Mouse (Mus musculus) megakaryocyte progenitor cell, adult 5-6 weeks (primary cell): Measurements from ENCODE around the gene Stx3. TPM values are rescaled to one million over a fixed set of nuclear protein-coding genes. Genes with fewer than 3 reads are reported as not detected.

Source experiments
- ATAC-seq: replicated peaks from 2 replicates; pipeline ENCODE4 v1.8.0; 2016; ENCODE audit warnings: mild to moderate bottlenecking, moderate TSS enrichment, inconsistent platforms; ENCODE audit not compliant: poor library complexity
- total RNA-seq, 2 experiments: library from RNA; stranded (forward) in 1 of 2; stranded (reverse) in 1 of 2; fragments of 157-497, 149-512 nt in 1 of 2; fragments of 200-1000 nt in 1 of 2; gene quantifications; 2 replicates each; pipeline versions ENCODE4 v1.2.3 to v1.2.4; 2015 to 2017

The Stx3 gene
- total RNA-seq, 2 experiments from 2014 or later, result 6.4 to 7.0 TPM

DNA sequence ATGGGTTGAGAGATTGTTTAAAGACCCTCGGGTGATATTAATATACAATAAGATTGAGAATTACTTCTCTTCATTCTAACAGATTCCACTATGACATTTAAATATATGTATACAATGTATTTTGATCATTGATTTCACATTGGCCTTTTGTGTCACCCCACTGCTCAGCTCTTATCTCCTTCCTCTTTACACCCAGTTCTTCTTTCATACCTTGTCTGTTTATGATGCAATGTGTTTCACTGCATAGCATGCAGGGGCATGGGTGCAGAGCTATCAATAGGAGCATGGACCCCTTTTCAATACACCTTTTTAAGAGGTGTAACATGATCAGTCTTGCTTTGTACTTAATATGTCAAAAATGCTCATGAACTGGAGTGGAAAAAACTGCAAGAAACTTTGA is 88.9 kb downstream of the Stx3 start:
- ATAC-seq, result no peak

DNA sequence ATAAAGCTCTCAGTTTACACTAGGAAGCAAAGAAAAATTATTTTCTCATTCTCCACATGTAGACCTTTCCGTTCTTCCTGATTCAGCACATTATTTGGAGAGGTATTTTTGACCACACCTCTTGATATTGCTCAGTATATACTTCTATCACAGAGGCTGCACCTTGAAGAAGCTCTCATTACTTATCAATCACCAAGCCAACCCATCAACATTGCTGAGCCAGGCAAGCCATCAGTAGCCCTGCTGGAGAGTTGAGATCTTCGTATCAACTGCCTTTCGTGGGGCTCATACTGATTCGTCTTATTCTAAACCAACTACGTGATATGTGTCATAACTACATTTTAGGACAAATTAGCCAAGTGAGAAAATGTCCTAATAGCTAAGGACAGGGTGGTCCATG is 91.9 kb downstream of the Stx3 start:
- ATAC-seq, result peak; percentile 70

DNA sequence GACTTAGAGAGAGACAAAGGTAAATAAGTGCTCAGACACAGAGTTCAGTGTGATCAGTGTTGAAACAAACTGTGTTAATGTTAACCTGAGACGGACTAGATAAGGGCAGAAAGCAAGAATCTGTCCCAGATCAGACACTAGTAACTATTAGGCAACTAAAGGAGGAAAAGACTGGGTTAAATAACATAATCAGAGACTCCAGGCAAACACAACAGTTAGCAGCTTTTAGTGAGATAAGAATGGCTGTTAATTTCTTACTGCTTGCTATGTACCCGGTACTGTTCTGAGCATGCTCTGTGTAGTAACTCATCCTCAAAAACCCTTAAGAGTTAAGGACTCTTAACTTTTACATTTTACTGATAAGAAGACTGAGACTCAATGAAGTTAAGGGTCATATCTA is 93.3 kb downstream of the Stx3 start:
- ATAC-seq, result peak; percentile 89

Other genes starting within 250 kb of the Stx3 start
- gene Ms4a6d, start 214.6 kb downstream of the Stx3 start, total RNA-seq (2015), result 5.1 and 5.9 TPM in 2 replicates
- gene Ms4a6d, start 214.6 kb downstream of the Stx3 start, total RNA-seq (2017), result 3.0 and 4.2 TPM in 2 replicates
- gene Ms4a2, start 195.7 kb downstream of the Stx3 start, total RNA-seq (2015), result 18.2 and 21.8 TPM in 2 replicates
- 17.5 and 20.2 TPM in 2 replicates for gene Ms4a2, start 195.7 kb downstream of the Stx3 start, total RNA-seq (2017)
- gene Ms4a3, start 178.6 kb downstream of the Stx3 start, total RNA-seq (2015), result 1,524 and 1,660 TPM in 2 replicates
- gene Ms4a3, start 178.6 kb downstream of the Stx3 start, total RNA-seq (2017), result 866 and 1,151 TPM in 2 replicates
- gene Oosp2, start 158.8 kb downstream of the Stx3 start, total RNA-seq (2015), result 1.1 and 3.4 TPM in 2 replicates
- not detected in 2 replicates for gene Oosp2, start 158.8 kb downstream of the Stx3 start, total RNA-seq (2017)
- gene Oosp1, start 128.3 kb downstream of the Stx3 start, total RNA-seq (2015), result 5.7 and 7.6 TPM in 2 replicates
- gene Oosp1, start 128.3 kb downstream of the Stx3 start, total RNA-seq (2017), result 6.9 and 13.5 TPM in 2 replicates
- not detected in 2 replicates for gene Oosp3, start 122.3 kb downstream of the Stx3 start, total RNA-seq (2015)
- not detected in 2 replicates for gene Oosp3, start 122.3 kb downstream of the Stx3 start, total RNA-seq (2017)
- not detected in 2 replicates for gene Gif, start 71.8 kb downstream of the Stx3 start, total RNA-seq (2015)
- not detected in 2 replicates for gene Gif, start 71.8 kb downstream of the Stx3 start, total RNA-seq (2017)
- 79.3 and 89.8 TPM in 2 replicates for gene Mrpl16, start 49.0 kb downstream of the Stx3 start, total RNA-seq (2015)
- 104 and 113 TPM in 2 replicates for gene Mrpl16, start 49.0 kb downstream of the Stx3 start, total RNA-seq (2017)
- not detected in 2 replicates for gene Olfr1417, start 19.8 kb upstream of the Stx3 start, total RNA-seq (2015)
- not detected in 2 replicates for gene Olfr1417, start 19.8 kb upstream of the Stx3 start, total RNA-seq (2017)
- gene Olfr1418, start 41.7 kb upstream of the Stx3 start, total RNA-seq (2015), result not detected in 2 replicates
- not detected in 2 replicates for gene Olfr1418, start 41.7 kb upstream of the Stx3 start, total RNA-seq (2017)
- not detected in 2 replicates for gene Olfr1419, start 55.7 kb upstream of the Stx3 start, total RNA-seq (2015)
- gene Olfr1419, start 55.7 kb upstream of the Stx3 start, total RNA-seq (2017), result not detected in 2 replicates
- not detected in 2 replicates for gene Olfr1420, start 67.2 kb upstream of the Stx3 start, total RNA-seq (2015)
- gene Olfr1420, start 67.2 kb upstream of the Stx3 start, total RNA-seq (2017), result not detected in 2 replicates
- gene Patl1, start 93.0 kb upstream of the Stx3 start, total RNA-seq (2015), result 40.1 and 41.7 TPM in 2 replicates
- gene Patl1, start 93.0 kb upstream of the Stx3 start, total RNA-seq (2017), result 11.6 and 12.0 TPM in 2 replicates
- gene Osbp, start 146.5 kb upstream of the Stx3 start, total RNA-seq (2015), result 35.3 and 40.5 TPM in 2 replicates
- gene Osbp, start 146.5 kb upstream of the Stx3 start, total RNA-seq (2017), result 42.1 and 50.8 TPM in 2 replicates
- gene Olfr1423, start 221.9 kb upstream of the Stx3 start, total RNA-seq (2015), result 0.07 TPM in 1 of 2 replicates, not detected in the other
- not detected in 2 replicates for gene Olfr1423, start 221.9 kb upstream of the Stx3 start, total RNA-seq (2017)
- gene Olfr1424, start 243.3 kb upstream of the Stx3 start, total RNA-seq (2015), result not detected in 2 replicates
- not detected in 2 replicates for gene Olfr1424, start 243.3 kb upstream of the Stx3 start, total RNA-seq (2017)